Mouse (Mus musculus) stomach, embryonic 15.5 days (tissue): ENCODE data around the gene Agr2. TPM values are rescaled to one million over a fixed set of nuclear protein-coding genes. Genes with fewer than 3 reads are reported as not detected.
A peak's percentile ranks its signal among the peaks of the same experiment; 100 is the strongest.

ENCODE experiments used
- ATAC-seq: fragments of 200-750 bp; cut with Nextera tagmentation; 2 replicates; pipeline ENCODE4 v1.8.0; 2017; ENCODE audit warnings: low read depth, moderate number of reproducible peaks, moderate TSS enrichment; ENCODE audit not compliant: insufficient read depth, low FRiP score
- H3K27ac ChIP-seq: fragments of 300-500 bp; sonication (generic); 2 replicates; pipeline ENCODE4 v1.5.1; 2015; ENCODE audit warnings: mild to moderate bottlenecking, inconsistent platforms
- H3K27me3 ChIP-seq: fragments of 300-500 bp; sonication (generic); replicated peaks from 2 replicates; pipeline ENCODE4 v1.6.1; 2015; ENCODE audit warnings: inconsistent platforms
- H3K36me3 ChIP-seq: fragments of 300-500 bp; sonication (generic); 2 replicates; pipeline ENCODE4 v1.6.1; 2015; ENCODE audit warnings: inconsistent platforms
- H3K4me1 ChIP-seq: fragments of 300-500 bp; sonication (generic); 2 replicates; pipeline ENCODE4 v1.6.1; 2015; ENCODE audit warnings: inconsistent platforms
- H3K4me2 ChIP-seq: fragments of 300-500 bp; sonication (generic); 2 replicates; pipeline ENCODE4 v1.6.1; 2015; ENCODE audit warnings: mild to moderate bottlenecking, inconsistent platforms
- H3K4me3 ChIP-seq: fragments of 300-500 bp; sonication (generic); replicated peaks from 2 replicates; pipeline ENCODE4 v1.5.1; 2015; ENCODE audit warnings: inconsistent platforms
- H3K9ac ChIP-seq: fragments of 300-500 bp; sonication (generic); 2 replicates; pipeline ENCODE4 v1.6.1; 2015; ENCODE audit warnings: inconsistent platforms
- H3K9me3 ChIP-seq: fragments of 300-500 bp; sonication (generic); 2 replicates; pipeline ENCODE4 v1.6.1; 2016; ENCODE audit warnings: inconsistent platforms
- WGBS: fragments of 180-500 bp; shearing (Covaris S2); methylation state at CpG from one replicate; pipeline ENCODE4 v1.1.7; 2015; 5-methylcytosine and 5-hydroxymethylcytosine counted together
- polyA plus RNA-seq: library from polyadenylated mRNA; unstranded; fragments of >200 nt; fragmentation: Nextera tagmentation; extraction: Ambion mirVana; gene quantifications from 2 replicates; pipeline ENCODE4 v1.2.1, GENCODE M21; 2015

Gene Agr2
- polyA plus RNA-seq, 1 experiment from 2014 or later = 225 TPM

GRCm38 (mm10) chr12:36027171-36027570, 34.5 kb downstream of the Agr2 start:
- no peak for ATAC-seq
- H3K4me1 ChIP-seq = no peaks in the 10 kb centered on the region
- WGBS = 87% methylated on average over 2 of the region's 2 CpGs
- no peaks in the 10 kb centered on the region for H3K36me3 ChIP-seq
- H3K27me3 ChIP-seq = no peaks in the 10 kb centered on the region
- H3K9me3 ChIP-seq = no peaks in the 10 kb centered on the region
- H3K27ac ChIP-seq = no peak overlapping the region
- H3K4me2 ChIP-seq = no peak overlapping the region
- no peak overlapping the region for H3K4me3 ChIP-seq
- no peak overlapping the region for H3K9ac ChIP-seq

DNA sequence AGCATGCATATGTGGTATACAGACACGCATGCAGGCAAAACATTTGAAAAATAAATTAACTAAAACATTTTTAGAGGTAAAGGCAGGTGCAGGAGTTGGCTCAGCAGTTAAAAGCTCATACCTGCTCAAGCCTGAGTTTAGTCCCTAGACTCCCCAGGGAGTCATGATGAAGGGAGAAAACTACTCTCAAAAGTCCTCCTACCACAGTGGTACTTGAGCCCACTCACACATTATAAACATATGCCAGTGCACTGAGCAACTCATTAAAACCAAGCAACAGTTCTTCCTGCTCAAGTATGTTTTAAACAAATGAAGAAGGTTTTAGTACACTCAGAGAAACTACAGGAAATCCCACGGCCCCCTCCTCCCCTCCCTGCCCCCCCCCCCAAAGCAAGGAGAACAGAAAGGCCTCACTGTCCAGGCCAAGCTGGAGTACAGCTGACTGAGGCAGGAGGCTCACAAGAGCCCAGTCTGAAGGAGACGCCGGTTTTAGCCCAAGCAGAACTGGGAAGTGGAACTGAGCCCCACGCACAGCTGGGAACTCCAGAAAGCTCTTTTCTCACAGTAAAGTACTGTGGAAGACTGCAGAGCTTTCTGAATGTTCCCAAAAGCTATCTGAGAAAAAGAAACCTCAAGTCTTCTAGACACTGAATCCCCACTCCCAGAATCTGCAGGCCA, 36.4 kb downstream of the Agr2 start:
- ATAC-seq = no peak; the same call in 1 of the 2 replicates
- H3K4me3 ChIP-seq = no peak overlapping the region
- no peaks in the 10 kb centered on the region for H3K9me3 ChIP-seq
- no peaks in the 10 kb centered on the region for H3K36me3 ChIP-seq
- H3K27ac ChIP-seq = no peak overlapping the region
- WGBS = 46% methylated on average over 5 of the region's 5 CpGs
- H3K27me3 ChIP-seq = no peaks in the 10 kb centered on the region
- no peak overlapping the region for H3K9ac ChIP-seq
- no peak overlapping the region for H3K4me2 ChIP-seq
- H3K4me1 ChIP-seq = no peaks in the 10 kb centered on the region

DNA sequence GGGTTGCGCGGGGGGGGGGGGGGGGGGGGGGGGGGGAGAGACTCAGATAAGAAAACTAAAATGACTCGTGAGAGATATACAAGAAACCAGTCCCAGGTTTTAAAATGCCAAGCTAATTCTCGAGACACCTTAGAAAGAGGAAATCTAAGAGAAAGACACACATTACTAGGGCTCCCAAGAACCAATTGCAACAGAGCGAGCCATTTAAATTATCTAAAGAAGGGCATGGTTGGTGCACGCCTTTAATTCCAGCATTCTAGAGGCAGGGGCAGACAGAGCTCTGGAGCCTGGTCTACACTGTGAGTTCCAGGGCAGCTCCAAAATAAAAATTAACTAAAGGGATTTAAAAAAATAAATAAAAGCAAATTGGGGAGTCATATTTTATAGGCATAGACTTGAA, 37.0 kb downstream of the Agr2 start:
- no peaks in the 10 kb centered on the region for H3K27me3 ChIP-seq
- no peaks in the 10 kb centered on the region for H3K4me1 ChIP-seq
- H3K4me3 ChIP-seq = no peak overlapping the region
- no peaks in the 10 kb centered on the region for H3K9me3 ChIP-seq
- no peak overlapping the region for H3K27ac ChIP-seq
- H3K9ac ChIP-seq = no peak overlapping the region
- ATAC-seq = no peak
- 68% methylated on average over 4 of the region's 6 CpGs for WGBS
- H3K36me3 ChIP-seq = no peaks in the 10 kb centered on the region
- H3K4me2 ChIP-seq = no peak overlapping the region

DNA sequence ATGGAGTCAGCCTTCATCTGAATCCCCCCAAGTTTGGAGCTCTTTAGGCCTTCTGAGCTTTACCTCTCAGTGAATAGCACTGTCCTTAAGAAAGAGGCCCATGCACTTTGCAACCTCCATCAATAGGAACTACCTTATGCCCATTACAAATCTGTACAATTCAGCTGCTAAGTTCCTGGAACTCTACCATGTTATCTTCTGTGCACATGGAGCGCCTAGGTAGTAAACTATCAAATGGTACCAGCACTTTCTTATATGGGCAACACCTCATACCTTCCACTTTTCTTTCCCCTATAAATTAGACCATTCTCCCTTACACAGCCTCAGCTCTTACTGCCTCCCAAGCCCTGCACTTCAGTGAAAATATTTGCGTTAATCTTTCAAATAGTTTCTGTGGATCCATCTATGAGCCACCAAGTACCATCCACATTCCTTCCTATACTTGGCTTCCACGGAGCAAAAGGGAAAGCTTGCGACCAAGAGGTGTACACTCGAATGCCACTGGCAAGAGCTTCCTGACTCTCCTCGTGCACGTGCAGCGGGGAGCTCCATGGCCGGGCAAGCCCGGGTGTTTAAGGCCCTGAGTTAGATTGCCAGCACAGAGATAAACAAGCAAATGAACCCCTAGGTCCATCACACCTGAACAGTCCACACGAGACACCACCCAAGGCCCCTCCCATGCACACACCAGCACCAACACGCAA, 38.1 kb downstream of the Agr2 start:
- no peaks in the 10 kb centered on the region for H3K36me3 ChIP-seq
- no peaks in the 10 kb centered on the region for H3K27me3 ChIP-seq
- no peak overlapping the region for H3K9ac ChIP-seq
- H3K27ac ChIP-seq = no peak overlapping the region
- H3K4me2 ChIP-seq = no peak overlapping the region
- no peaks in the 10 kb centered on the region for H3K9me3 ChIP-seq
- no peak overlapping the region for H3K4me3 ChIP-seq
- 83% methylated on average over 12 of the region's 12 CpGs for WGBS
- no peak for ATAC-seq
- H3K4me1 ChIP-seq = no peaks in the 10 kb centered on the region

- ATAC-seq = no peak
- 73% methylated on average over 4 of the region's 4 CpGs for WGBS
- Histone ChIP-seq H3K9ac (no peak overlapping the region), H3K27me3 (no peaks in the 10 kb centered on the region), H3K4me2 (no peak overlapping the region), H3K9me3 (no peaks in the 10 kb centered on the region), H3K4me3 (no peak overlapping the region), H3K27ac (no peak overlapping the region), H3K36me3 (no peaks in the 10 kb centered on the region), H3K4me1 (no peaks in the 10 kb centered on the region)
Observed at GRCm38 (mm10) chr12:36032419-36032818, 39.7 kb downstream of the Agr2 start.

- 93% methylated on average over 6 of the region's 6 CpGs for WGBS
- no peak overlapping the region for H3K4me2 ChIP-seq
- no peaks in the 10 kb centered on the region for H3K9me3 ChIP-seq
- H3K9ac ChIP-seq = no peak overlapping the region
- no peaks in the 10 kb centered on the region for H3K4me1 ChIP-seq
- no peak overlapping the region for H3K27ac ChIP-seq
- H3K36me3 ChIP-seq = no peaks in the 10 kb centered on the region
- H3K4me3 ChIP-seq = no peak overlapping the region
- ATAC-seq = no peak
- H3K27me3 ChIP-seq = no peaks in the 10 kb centered on the region
Observed at GRCm38 (mm10) chr12:36035501-36035900, 42.8 kb downstream of the Agr2 start.

GRCm38 (mm10) chr12:36036121-36036520, 43.4 kb downstream of the Agr2 start:
- ATAC-seq = no peak
- H3K4me1 ChIP-seq = no peaks in the 10 kb centered on the region
- no peak overlapping the region for H3K4me2 ChIP-seq
- H3K9ac ChIP-seq = no peak overlapping the region
- no peak overlapping the region for H3K4me3 ChIP-seq
- no peak overlapping the region for H3K27ac ChIP-seq
- H3K27me3 ChIP-seq = no peaks in the 10 kb centered on the region
- H3K9me3 ChIP-seq = no peaks in the 10 kb centered on the region
- 94% methylated on average over 7 of the region's 7 CpGs for WGBS
- no peaks in the 10 kb centered on the region for H3K36me3 ChIP-seq

- peak; percentile 20; the same call in 1 of the 2 replicates for ATAC-seq
Observed at GRCm38 (mm10) chr12:36036776-36037175, 44.1 kb downstream of the Agr2 start.

DNA sequence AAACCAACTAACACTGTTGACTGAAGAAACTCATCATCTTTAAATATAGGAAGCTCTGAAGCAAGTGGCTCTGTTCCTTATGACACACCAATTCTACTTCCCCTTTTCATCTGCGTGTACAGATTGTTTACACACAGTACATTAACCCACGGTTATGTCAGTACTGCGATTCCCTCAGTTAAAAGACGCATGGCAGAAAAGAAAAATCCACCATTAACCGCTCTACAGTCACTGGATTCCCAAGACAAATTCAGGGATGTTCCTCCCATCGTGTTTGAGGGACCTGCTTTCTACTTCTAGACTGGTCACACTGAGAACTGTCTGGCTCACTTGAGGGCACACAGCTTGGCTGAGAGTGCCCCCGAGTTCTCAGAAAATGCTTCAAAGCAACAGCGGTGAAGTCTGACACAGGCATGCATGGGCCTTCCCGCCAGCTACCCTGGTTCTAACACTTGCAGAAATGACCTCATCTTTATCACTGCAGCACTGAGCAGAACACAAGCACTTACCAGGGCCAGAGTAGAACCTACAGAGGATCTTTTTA, 46.9 kb downstream of the Agr2 start:
- Histone ChIP-seq H3K9me3 (no peaks in the 10 kb centered on the region), H3K27ac (no peak overlapping the region), H3K4me3 (no peak overlapping the region), H3K4me1 (no peaks in the 10 kb centered on the region), H3K36me3 (no peaks in the 10 kb centered on the region), H3K9ac (no peak overlapping the region), H3K27me3 (no peaks in the 10 kb centered on the region), H3K4me2 (peak overlapping the region; percentile 22)
- ATAC-seq = no peak
- 44% methylated on average over 9 of the region's 9 CpGs for WGBS

More at GRCm38 (mm10) chr12:36036776-36037175, 44.1 kb downstream of the Agr2 start:
- no peak overlapping the region for H3K4me2 ChIP-seq
- H3K27me3 ChIP-seq = no peaks in the 10 kb centered on the region
- no peaks in the 10 kb centered on the region for H3K9me3 ChIP-seq
- 66% methylated on average over 10 of the region's 10 CpGs for WGBS
- H3K36me3 ChIP-seq = no peaks in the 10 kb centered on the region
- H3K27ac ChIP-seq = no peak overlapping the region
- no peak overlapping the region for H3K9ac ChIP-seq
- no peaks in the 10 kb centered on the region for H3K4me1 ChIP-seq
- H3K4me3 ChIP-seq = no peak overlapping the region

DNA sequence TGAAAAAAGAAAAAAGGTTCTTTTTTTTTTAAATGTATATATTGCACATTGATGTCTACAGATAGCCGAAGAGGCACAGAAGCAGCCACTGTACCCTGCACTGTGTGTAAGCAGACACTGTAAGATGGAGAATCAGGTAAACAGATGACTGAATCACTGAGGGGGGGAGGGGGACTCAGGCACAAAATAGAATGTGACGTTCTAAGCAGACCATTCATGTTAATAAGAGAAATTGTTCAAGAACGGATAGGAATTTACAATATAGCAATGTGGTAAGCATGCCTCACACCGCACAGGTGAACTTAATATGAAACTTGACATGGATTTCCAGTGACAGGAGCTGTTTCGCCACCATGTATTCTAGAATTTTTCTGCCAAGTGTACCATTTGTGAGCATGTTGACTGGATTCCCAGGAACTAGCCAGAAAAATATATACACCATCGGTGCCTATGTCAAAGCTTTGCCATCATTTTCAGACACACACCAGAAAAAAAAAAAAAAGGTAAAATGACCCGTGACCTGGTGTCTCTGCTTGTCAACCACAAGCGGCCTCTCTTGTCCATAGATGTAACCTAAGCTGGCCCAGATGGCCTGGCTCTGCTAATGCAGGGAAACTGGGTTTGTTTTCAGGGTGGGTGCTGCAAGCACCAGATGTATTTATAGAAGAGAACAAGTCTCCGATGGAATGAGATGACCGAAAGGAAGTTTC, 48.0 kb downstream of the Agr2 start:
- H3K9ac ChIP-seq = no peak overlapping the region
- 46% methylated on average over 10 of the region's 10 CpGs for WGBS
- no peak for ATAC-seq

GRCm38 (mm10) chr12:36041281-36041589, 48.5 kb downstream of the Agr2 start:
- no peak overlapping the region for H3K9ac ChIP-seq

More for the DNA sequence above, 48.0 kb downstream of the Agr2 start:
- Histone ChIP-seq H3K27ac (no peak overlapping the region), H3K4me1 (no peaks in the 10 kb centered on the region), H3K36me3 (no peaks in the 10 kb centered on the region), H3K4me2 (peak overlapping the region; percentile 96), H3K27me3 (no peaks in the 10 kb centered on the region), H3K4me3 (peak overlapping the region; percentile 89), H3K9me3 (no peaks in the 10 kb centered on the region)

More at GRCm38 (mm10) chr12:36041281-36041589, 48.5 kb downstream of the Agr2 start:
- Histone ChIP-seq H3K36me3 (no peaks in the 10 kb centered on the region), H3K4me2 (peak overlapping the region; percentile 96), H3K4me3 (peak overlapping the region; percentile 89), H3K9me3 (no peaks in the 10 kb centered on the region), H3K27ac (no peak overlapping the region), H3K4me1 (no peaks in the 10 kb centered on the region), H3K27me3 (no peaks in the 10 kb centered on the region)
- WGBS = 21% methylated on average over 4 of the region's 4 CpGs
- no peak for ATAC-seq
